Mouse (Mus musculus) hindbrain, embryonic 14.5 days (tissue): Measurements from ENCODE around the gene Tmprss9. TPM values are rescaled to one million over a fixed set of nuclear protein-coding genes. Genes with fewer than 3 reads are reported as not detected.

Source experiments
- ATAC-seq: fragments of 200-750 bp; cut with Nextera tagmentation; 2 replicates; pipeline ENCODE4 v1.8.0; 2017; ENCODE audit warnings: moderate number of reproducible peaks, mild to moderate bottlenecking, moderate TSS enrichment, moderate library complexity; ENCODE audit not compliant: low FRiP score
- DNase-seq: peaks from one replicate; pipeline ENCODE4 v3.0.0-alpha.2; 2015; ENCODE audit warnings: low spot score
- H3K27ac ChIP-seq: fragments of 300-500 bp; sonication (generic); 2 replicates; pipeline ENCODE4 v1.5.1; 2014; ENCODE audit warnings: mild to moderate bottlenecking, moderate library complexity
- H3K27me3 ChIP-seq: fragments of 300-500 bp; sonication (generic); 2 replicates; pipeline ENCODE4 v1.6.1; 2014; ENCODE audit warnings: mild to moderate bottlenecking, low read length, mixed read lengths; ENCODE audit not compliant: control insufficient read depth, insufficient read depth
- H3K36me3 ChIP-seq: fragments of 300-500 bp; sonication (generic); replicated peaks from 2 replicates; pipeline ENCODE4 v1.6.1; 2014; ENCODE audit not compliant: control insufficient read depth, insufficient read depth
- H3K4me1 ChIP-seq: fragments of 300-500 bp; sonication (generic); replicated peaks from 2 replicates; pipeline ENCODE4 v1.6.1; 2014; ENCODE audit warnings: antibody characterized with exemption, low read length, mixed read lengths; ENCODE audit not compliant: control insufficient read depth, insufficient read depth
- H3K4me2 ChIP-seq: fragments of 300-500 bp; sonication (generic); replicated peaks from 2 replicates; pipeline ENCODE4 v1.6.1; 2014; ENCODE audit warnings: mild to moderate bottlenecking, moderate library complexity
- H3K4me3 ChIP-seq: fragments of 300-500 bp; sonication (generic); replicated peaks from 2 replicates; pipeline ENCODE4 v1.5.1; 2014; ENCODE audit warnings: mild to moderate bottlenecking, low read length
- H3K9ac ChIP-seq: fragments of 300-500 bp; sonication (generic); 2 replicates; pipeline ENCODE4 v1.6.1; 2014
- H3K9me3 ChIP-seq: fragments of 300-500 bp; sonication (generic); 2 replicates; pipeline ENCODE4 v1.6.1; 2016; ENCODE audit warnings: low read length; ENCODE audit not compliant: control insufficient read depth
- WGBS: fragments of 180-500 bp; shearing (Covaris S2); extraction: QIAGEN DNeasy Blood & Tissue Kit; methylation state at CpG from one replicate; pipeline ENCODE4 v1.1.7; 2014; 5-methylcytosine and 5-hydroxymethylcytosine counted together
- polyA plus RNA-seq: library from polyadenylated mRNA; unstranded; fragments of >200 nt; fragmentation: Nextera tagmentation; extraction: Ambion mirVana; gene quantifications from 2 replicates; pipeline ENCODE4 v1.2.1, GENCODE M21; 2014

Gene Tmprss9
- polyA plus RNA-seq, 1 experiment from 2014 or later = 0.17 TPM

- H3K36me3 ChIP-seq = 0 out of 2 replicates have a peak, but pooled peaks cover 6% of the 10 kb centered on the region
- no peak overlapping the region for H3K9ac ChIP-seq
- H3K4me3 ChIP-seq = no peak overlapping the region
- peaks cover 43% of the 10 kb centered on the region for H3K27me3 ChIP-seq
- H3K4me2 ChIP-seq = no peak overlapping the region
- ATAC-seq (no peak), DNase-seq (no peak)
- peaks cover 5% of the 10 kb centered on the region; the same call in 1 of the 2 replicates for H3K4me1 ChIP-seq
- H3K27ac ChIP-seq = no peak overlapping the region
- H3K9me3 ChIP-seq = no peaks in the 10 kb centered on the region
- WGBS = 57% methylated on average over 6 of the region's 6 CpGs
These were observed 31.8 kb upstream of the Tmprss9 start for GRCm38 (mm10) chr10:80839848-80840247.

- Histone ChIP-seq H3K27ac (no peak overlapping the region), H3K9ac (no peak overlapping the region), H3K36me3 (no peaks in the 10 kb centered on the region), H3K9me3 (no peaks in the 10 kb centered on the region), H3K4me2 (no peak overlapping the region), H3K4me3 (no peak overlapping the region), H3K27me3 (peaks cover 37% of the 10 kb centered on the region), H3K4me1 (peaks cover 5% of the 10 kb centered on the region; the same call in 1 of the 2 replicates)
- WGBS = 71% methylated on average over 2 of the region's 2 CpGs
- DNase-seq = no peak
- ATAC-seq = peak; percentile 14; the same call in 1 of the 2 replicates
These were observed 30.0 kb upstream of the Tmprss9 start for GRCm38 (mm10) chr10:80841685-80842084.

- Histone ChIP-seq H3K4me3 (no peak overlapping the region), H3K36me3 (no peaks in the 10 kb centered on the region), H3K27me3 (peaks cover 37% of the 10 kb centered on the region), H3K4me1 (peaks cover 5% of the 10 kb centered on the region; the same call in 1 of the 2 replicates), H3K9me3 (no peaks in the 10 kb centered on the region), H3K27ac (no peak overlapping the region), H3K4me2 (no peak overlapping the region), H3K9ac (no peak overlapping the region)
- DNase-seq (no peak), ATAC-seq (no peak)
- WGBS = 84% methylated on average over 15 of the region's 15 CpGs
These were observed 29.3 kb upstream of the Tmprss9 start for GRCm38 (mm10) chr10:80842334-80842733.

GRCm38 (mm10) chr10:80843087-80843930, 28.3 kb upstream of the Tmprss9 start:
- Histone ChIP-seq H3K4me3 (peak overlapping the region; percentile 56), H3K27me3 (peaks cover 33% of the 10 kb centered on the region), H3K27ac (no peak overlapping the region), H3K9ac (peak overlapping the region; percentile 75), H3K4me2 (peak overlapping the region; percentile 88), H3K4me1 (peaks cover 5% of the 10 kb centered on the region; the same call in 1 of the 2 replicates), H3K9me3 (no peaks in the 10 kb centered on the region), H3K36me3 (no peaks in the 10 kb centered on the region)
- 9% methylated on average over 28 of the region's 32 CpGs for WGBS
- no peak for ATAC-seq
- DNase-seq = no peak

GRCm38 (mm10) chr10:80843931-80844547, 27.6 kb upstream of the Tmprss9 start, which contains the start of gene Lingo3:
Gene Lingo3 (minus strand): TSS chr10:80844039.
- peak; percentile 70 for DNase-seq
- peaks cover 5% of the 10 kb centered on the region; the same call in 1 of the 2 replicates for H3K4me1 ChIP-seq
- peak within 1 kb of the TSS; percentile 75 for H3K9ac ChIP-seq
- no peak within 1 kb of the TSS for H3K27ac ChIP-seq
- peaks cover 33% of the 10 kb centered on the region for H3K27me3 ChIP-seq
- no peaks in the 10 kb centered on the region for H3K36me3 ChIP-seq
- no peaks in the 10 kb centered on the region for H3K9me3 ChIP-seq
- H3K4me2 ChIP-seq = peak within 1 kb of the TSS; percentile 88
- peak within 1 kb of the TSS; percentile 56 for H3K4me3 ChIP-seq
- ATAC-seq = peak; percentile 44; the same call in 1 of the 2 replicates
- WGBS = 4% methylated on average over 36 of the region's 51 CpGs

- WGBS = 65% methylated on average over 8 of the region's 8 CpGs
- DNase-seq (no peak), ATAC-seq (no peak)
These were observed 26.5 kb upstream of the Tmprss9 start for GRCm38 (mm10) chr10:80845055-80845693.

GRCm38 (mm10) chr10:80845732-80846131, 25.9 kb upstream of the Tmprss9 start:
- 83% methylated on average over 12 of the region's 12 CpGs for WGBS
- Histone ChIP-seq H3K4me2 (no peak overlapping the region), H3K9me3 (no peaks in the 10 kb centered on the region), H3K27ac (no peak overlapping the region), H3K9ac (no peak overlapping the region), H3K27me3 (peaks cover 33% of the 10 kb centered on the region), H3K36me3 (no peaks in the 10 kb centered on the region; the same call in 1 of the 2 replicates), H3K4me3 (no peak overlapping the region), H3K4me1 (peaks cover 5% of the 10 kb centered on the region; the same call in 1 of the 2 replicates)
- ATAC-seq (no peak), DNase-seq (no peak)

More at GRCm38 (mm10) chr10:80845055-80845693, 26.5 kb upstream of the Tmprss9 start:
- H3K27ac ChIP-seq = no peak overlapping the region
- H3K36me3 ChIP-seq = no peaks in the 10 kb centered on the region; the same call in 1 of the 2 replicates
- H3K4me1 ChIP-seq = peaks cover 5% of the 10 kb centered on the region; the same call in 1 of the 2 replicates
- no peak overlapping the region for H3K4me2 ChIP-seq
- H3K9ac ChIP-seq = no peak overlapping the region
- peaks cover 33% of the 10 kb centered on the region for H3K27me3 ChIP-seq
- H3K9me3 ChIP-seq = no peaks in the 10 kb centered on the region
- H3K4me3 ChIP-seq = no peak overlapping the region

- H3K4me3 ChIP-seq = no peak overlapping the region
- H3K27me3 ChIP-seq = peaks cover 20% of the 10 kb centered on the region
- 12% methylated on average over 10 of the region's 10 CpGs for WGBS
- no peak overlapping the region for H3K4me2 ChIP-seq
- H3K9ac ChIP-seq = no peak overlapping the region
- no peaks in the 10 kb centered on the region for H3K9me3 ChIP-seq
- DNase-seq (no peak), ATAC-seq (no peak)
- peaks cover 23% of the 10 kb centered on the region for H3K36me3 ChIP-seq
- peaks cover 2% of the 10 kb centered on the region; the same call in 1 of the 2 replicates for H3K4me1 ChIP-seq
- H3K27ac ChIP-seq = no peak overlapping the region
These were observed 23.1 kb upstream of the Tmprss9 start for GRCm38 (mm10) chr10:80848571-80848970.
